Mouse (Mus musculus) spleen, embryonic (tissue): ENCODE data around the gene Slc5a6.

Experiments
- CTCF ChIA-PET: fragments of 350-600 bp; sonication (Branson Sonifier 250); formaldehyde crosslinking; loops from one replicate; lab custom pipeline; 2022; lab: Charles Lee

The Slc5a6 gene

DNA sequence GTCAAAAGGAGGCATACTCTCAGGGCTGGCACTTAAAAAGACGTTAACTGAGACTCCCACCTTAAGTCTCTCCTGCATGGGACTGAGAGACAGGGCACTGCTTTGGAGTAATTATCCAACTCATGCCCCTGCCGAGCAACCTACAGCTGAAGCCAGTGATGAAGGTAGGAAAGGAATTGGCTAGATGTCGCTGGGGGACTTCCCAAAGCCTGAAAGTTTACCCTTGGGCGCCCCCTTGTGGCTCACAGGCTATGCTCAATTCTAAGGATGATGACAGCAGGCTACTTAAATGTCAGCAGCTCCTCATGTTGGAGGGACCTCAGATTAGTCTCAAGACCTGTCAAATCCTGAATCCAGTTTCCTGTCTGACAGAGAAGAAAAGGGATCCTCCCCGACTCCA lies 44.5 kb downstream of the Slc5a6 start:
- CTCF ChIA-PET = interaction anchor here (1.3 kb wide), 1 partner anchor 199 kb away, joined by 5 read pairs; no protein-coding TSS in a partner anchor

GRCm38 (mm10) chr5:31001560-31001959 lies 47.2 kb downstream of the Slc5a6 start:
- CTCF ChIA-PET = no interaction called here

- CTCF ChIA-PET = no interaction called here
These were observed 47.7 kb downstream of the Slc5a6 start for GRCm38 (mm10) chr5:31000993-31001392.

GRCm38 (mm10) chr5:31000122-31000521 lies 48.6 kb downstream of the Slc5a6 start:
- CTCF ChIA-PET = no interaction called here

GRCm38 (mm10) chr5:30999324-30999723 lies 49.4 kb downstream of the Slc5a6 start:
- CTCF ChIA-PET = no interaction called here

GRCm38 (mm10) chr5:30998306-30998705 lies 50.4 kb downstream of the Slc5a6 start:
- CTCF ChIA-PET = interaction anchor here (0.8 kb wide), 2 partner anchors 49 to 69 kb away, joined by 3 to 5 read pairs; no protein-coding TSS in a partner anchor

DNA sequence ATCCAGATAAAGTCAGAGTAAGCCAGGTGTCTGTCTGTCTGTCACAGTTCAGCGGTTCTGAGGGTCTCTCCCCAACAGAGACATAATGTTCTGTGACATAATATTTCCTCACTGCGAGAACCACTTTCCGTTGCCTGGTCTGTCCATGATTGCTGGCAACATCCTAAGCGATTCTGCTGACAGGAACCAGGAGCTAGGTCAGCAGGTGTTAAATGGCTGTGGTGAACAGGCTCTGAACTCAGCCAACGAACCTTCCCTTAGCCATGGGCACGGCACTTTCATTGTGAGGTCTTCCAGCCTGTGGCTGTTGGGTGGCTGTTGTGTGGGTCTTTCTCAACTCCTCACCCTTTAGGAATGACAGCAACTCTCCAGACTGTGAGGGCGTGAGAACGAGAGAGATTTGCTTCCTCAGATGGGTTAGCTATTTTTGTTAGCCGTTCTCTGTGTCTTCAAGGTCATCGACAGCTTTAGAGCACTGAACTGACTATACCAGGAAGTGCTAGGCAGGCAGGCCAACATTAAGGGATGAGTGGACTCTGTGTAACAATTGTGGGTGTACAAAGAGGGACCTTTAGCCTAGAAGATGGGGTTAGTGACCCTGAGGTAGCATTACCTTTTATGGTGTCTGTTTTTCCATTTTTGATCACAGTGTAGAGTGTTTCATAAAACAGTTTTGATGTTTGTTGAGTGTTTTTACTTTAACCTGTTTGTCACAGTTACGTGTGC lies 53.7 kb downstream of the Slc5a6 start:
- CTCF ChIA-PET = no interaction called here

- CTCF ChIA-PET = no interaction called here
These were observed 54.6 kb downstream of the Slc5a6 start for GRCm38 (mm10) chr5:30994074-30994473.

DNA sequence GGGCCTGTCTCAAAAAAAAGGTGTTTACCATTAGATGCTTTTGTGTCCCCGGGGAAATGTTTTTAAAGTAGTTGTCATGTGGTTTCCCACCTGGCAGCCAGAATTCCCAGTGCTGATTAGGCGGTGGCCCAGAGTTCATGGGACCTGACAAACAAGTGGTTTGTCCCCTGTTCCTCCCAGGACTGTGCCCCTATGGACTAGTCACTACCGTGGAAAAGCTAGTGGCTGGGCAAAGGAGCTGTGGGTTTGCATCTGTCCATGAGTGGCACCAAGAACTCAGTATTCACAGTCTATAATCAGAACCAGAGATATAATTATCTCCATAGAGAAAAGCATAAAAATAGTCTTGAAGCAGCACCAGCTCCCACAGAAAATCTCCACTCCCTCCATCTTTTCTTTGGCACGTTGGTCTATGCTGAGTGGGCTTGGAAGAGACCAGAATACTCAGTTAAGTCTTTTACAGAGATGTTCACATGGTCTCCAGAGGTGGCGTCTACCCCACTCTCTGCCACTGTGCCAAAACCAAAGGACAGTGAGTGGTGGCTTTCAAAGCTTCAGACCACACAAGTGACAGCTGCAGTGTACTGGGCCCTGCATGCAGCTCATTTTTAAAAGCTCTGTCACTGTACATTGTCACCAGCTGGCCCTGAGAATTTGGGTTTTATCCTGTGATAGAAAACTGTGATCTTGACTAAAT lies 55.6 kb downstream of the Slc5a6 start:
- CTCF ChIA-PET = no interaction called here
